Mouse (Mus musculus) liver, adult 2 months (tissue): Measurements from ENCODE around the gene Eif3l.
A peak's percentile ranks its signal among the peaks of the same experiment; 100 is the strongest.

Source experiments
- CTCF ChIP-seq: fragments of 200-500 bp; IDR thresholded peaks from 2 replicates; pipeline ENCODE4 v1.5.1; 2011; ENCODE audit warnings: low read depth, low read length, control low read depth
- POLR2A ChIP-seq: fragments of 200-500 bp; IDR thresholded peaks from 2 replicates; pipeline ENCODE4 v1.6.1; 2011; ENCODE audit warnings: low read length, control low read depth; ENCODE audit not compliant: insufficient read depth; ENCODE audit errors: extremely low read depth

DNA sequence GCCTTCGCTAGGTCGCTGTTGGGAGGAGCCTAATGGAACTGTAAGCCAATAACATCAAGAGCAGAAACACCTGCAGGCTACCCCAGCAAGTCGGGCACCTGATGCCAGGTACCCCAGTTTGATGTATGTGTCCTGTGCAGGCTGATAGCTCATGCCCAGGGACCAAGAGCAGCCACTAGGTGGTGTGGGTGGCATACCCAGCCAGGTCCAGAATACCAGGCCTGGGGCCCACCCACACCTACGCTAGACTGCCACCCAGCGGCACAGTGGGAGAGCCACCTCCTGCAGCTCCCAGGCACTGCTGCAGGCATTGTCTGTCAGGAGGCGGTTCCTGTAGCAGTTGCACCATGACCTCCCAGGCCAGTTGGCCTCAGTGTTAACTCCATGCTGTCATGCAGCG, 36.1 kb upstream of the Eif3l start:
- TF ChIP-seq POLR2A (no peak), CTCF (peak; percentile 99)
